Mouse (Mus musculus) lung, embryonic 14.5 days (tissue): ENCODE measurements around the gene Fam45a. TPM values are rescaled to one million over a fixed set of nuclear protein-coding genes. Genes with fewer than 3 reads are reported as not detected.

ENCODE experiments used
- ATAC-seq: fragments of 200-750 bp; cut with Nextera tagmentation; 2 replicates; pipeline ENCODE4 v1.8.0; 2017; ENCODE audit warnings: mild to moderate bottlenecking, moderate TSS enrichment, moderate library complexity; ENCODE audit not compliant: insufficient read depth
- DNase-seq: peaks from one replicate; pipeline ENCODE4 v3.0.0-alpha.2; 2015
- H3K27ac ChIP-seq: fragments of 300-500 bp; sonication (generic); 2 replicates; pipeline ENCODE4 v1.5.1; 2014; ENCODE audit warnings: low read depth, mild to moderate bottlenecking, moderate library complexity
- H3K27me3 ChIP-seq: fragments of 300-500 bp; sonication (generic); 2 replicates; pipeline ENCODE4 v1.6.1; 2014; ENCODE audit warnings: low read length, control low read depth; ENCODE audit not compliant: insufficient read depth
- H3K36me3 ChIP-seq: fragments of 300-500 bp; sonication (generic); 2 replicates; pipeline ENCODE4 v1.6.1; 2014; ENCODE audit warnings: control low read depth; ENCODE audit not compliant: insufficient read depth
- H3K4me1 ChIP-seq: fragments of 300-500 bp; sonication (generic); 2 replicates; pipeline ENCODE4 v1.6.1; 2014; ENCODE audit warnings: antibody characterized with exemption, control low read depth; ENCODE audit not compliant: insufficient read depth
- H3K4me2 ChIP-seq: fragments of 300-500 bp; sonication (generic); 2 replicates; pipeline ENCODE4 v1.6.1; 2014; ENCODE audit warnings: mild to moderate bottlenecking
- H3K4me3 ChIP-seq: fragments of 300-500 bp; sonication (generic); 2 replicates; pipeline ENCODE4 v1.5.1; 2014; ENCODE audit warnings: low read depth, low read length
- H3K9ac ChIP-seq: fragments of 300-500 bp; sonication (generic); 2 replicates; pipeline ENCODE4 v1.6.1; 2014
- H3K9me3 ChIP-seq: fragments of 300-500 bp; sonication (generic); 2 replicates; pipeline ENCODE4 v1.6.1; 2016; ENCODE audit warnings: low read depth, low read length, control low read depth
- CTCF ChIP-seq: IDR thresholded peaks from 2 replicates; pipeline ENCODE4 v1.5.1; 2016; ENCODE audit warnings: antibody characterized with exemption, low read depth
- WGBS: fragments of 180-500 bp; shearing (Covaris S2); extraction: QIAGEN DNeasy Blood & Tissue Kit; methylation state at CpG from one replicate; pipeline ENCODE4 v1.1.7; 2014; 5-methylcytosine and 5-hydroxymethylcytosine counted together
- polyA plus RNA-seq: library from polyadenylated mRNA; unstranded; fragments of >200 nt; fragmentation: Nextera tagmentation; extraction: Ambion mirVana; gene quantifications from 2 replicates; pipeline ENCODE4 v1.2.1, GENCODE M21; 2014

Gene Fam45a
- polyA plus RNA-seq, 1 experiment from 2014 or later: 31.3 TPM

DNA sequence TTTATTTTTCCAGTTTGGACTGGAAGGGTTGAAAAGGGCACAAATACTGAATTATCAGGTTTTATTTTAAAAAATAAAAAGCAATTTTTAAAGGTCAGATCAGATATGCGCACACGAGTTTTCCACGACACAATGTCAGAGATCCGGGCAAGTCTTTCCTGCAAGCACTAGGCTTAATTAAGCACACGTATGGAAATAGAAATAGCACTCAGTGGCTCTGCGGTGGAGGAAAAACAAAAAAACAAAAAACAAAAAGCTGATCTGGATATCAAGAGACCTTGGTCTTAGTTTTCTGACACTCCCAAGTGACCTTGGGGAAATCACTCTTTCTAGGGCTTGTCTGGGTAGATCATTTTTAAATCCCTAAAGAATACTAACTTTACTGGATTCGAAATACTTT lies 21.9 kb upstream of the Fam45a start:
- peak overlapping the region; percentile 96 for H3K9ac ChIP-seq
- TF ChIP-seq CTCF: no peak
- H3K4me3 ChIP-seq: peak overlapping the region; percentile 96
- H3K9me3 ChIP-seq: no peaks in the 10 kb centered on the region
- peak overlapping the region; percentile 99 for H3K27ac ChIP-seq
- H3K4me2 ChIP-seq: peak overlapping the region; percentile 89
- ATAC-seq: no peak
- no peaks in the 10 kb centered on the region for H3K27me3 ChIP-seq
- no peaks in the 10 kb centered on the region for H3K36me3 ChIP-seq
- H3K4me1 ChIP-seq: peaks cover 5% of the 10 kb centered on the region
- DNase-seq: peak; percentile 13
- WGBS: 1% methylated on average over 7 of the region's 7 CpGs

DNA sequence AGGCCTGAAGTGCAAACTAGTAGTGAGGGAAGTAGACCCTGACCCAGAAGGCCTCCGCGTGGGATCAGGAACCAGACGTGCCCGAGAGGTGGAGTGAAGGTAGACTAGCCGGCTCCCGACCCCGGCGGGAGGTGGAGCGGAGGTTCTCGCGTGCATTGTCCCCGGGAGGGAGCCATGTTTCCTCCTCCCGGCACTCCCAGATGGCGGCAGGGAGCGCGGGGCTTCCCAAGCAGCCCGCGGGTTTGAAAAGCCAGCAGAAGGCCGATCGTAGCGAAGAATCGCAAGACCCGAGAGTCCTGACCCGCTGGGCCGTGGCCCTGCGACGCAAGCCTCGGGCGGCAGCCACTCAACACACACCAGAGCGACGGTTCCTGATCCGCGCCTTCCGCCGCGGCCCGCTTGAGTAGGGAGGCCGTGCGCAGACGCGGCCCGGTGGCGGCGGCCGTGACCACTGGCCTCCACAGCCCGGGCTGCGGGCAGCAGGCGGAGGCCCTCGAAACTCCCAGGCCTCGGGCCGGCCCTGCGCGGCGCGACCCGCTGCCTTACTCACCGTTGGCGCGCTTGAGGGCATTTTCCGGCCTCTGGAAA lies 21.4 kb upstream of the Fam45a start:
- Histone ChIP-seq H3K27ac (peak overlapping the region; percentile 99), H3K36me3 (no peaks in the 10 kb centered on the region), H3K9me3 (no peaks in the 10 kb centered on the region), H3K27me3 (no peaks in the 10 kb centered on the region), H3K9ac (peak overlapping the region; percentile 96), H3K4me3 (peak overlapping the region; percentile 96), H3K4me1 (peaks cover 5% of the 10 kb centered on the region), H3K4me2 (peak overlapping the region; percentile 89)
- under 1% methylated on average over 59 of the region's 60 CpGs for WGBS
- DNase-seq (peak; percentile 56), ATAC-seq (peak; percentile 66)
- no peak for TF ChIP-seq CTCF

DNA sequence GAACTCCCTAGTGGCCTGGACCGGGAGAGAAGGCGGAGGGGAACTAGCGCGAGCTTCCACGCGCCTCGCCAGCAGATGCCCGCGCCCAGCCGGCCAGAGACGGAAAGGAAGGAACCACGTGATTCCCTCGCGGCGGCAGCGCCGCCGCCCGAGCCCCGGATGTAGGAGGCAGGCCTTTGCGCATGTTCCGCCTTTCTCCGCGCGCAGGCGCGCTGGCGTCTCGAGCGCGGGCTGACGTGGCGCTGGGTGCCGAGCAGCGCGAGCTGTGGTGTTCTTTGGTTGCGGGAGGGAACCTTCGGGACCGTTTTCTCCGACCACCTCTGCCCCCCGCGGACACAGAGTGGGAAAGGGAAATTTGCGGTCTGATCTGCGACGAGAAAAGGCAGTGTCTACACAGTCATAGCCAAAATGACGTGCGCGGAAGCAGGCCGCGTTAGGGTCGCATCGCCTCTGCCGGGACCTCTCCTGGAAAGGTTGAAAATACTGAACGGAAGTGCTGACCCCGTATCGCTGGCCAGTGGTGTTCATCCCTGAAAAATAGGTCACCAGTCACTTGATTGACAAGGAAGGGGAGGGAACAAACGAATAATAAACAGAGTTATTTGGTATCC lies 20.7 kb upstream of the Fam45a start, which contains the start of gene Eif3a:
Gene Eif3a, minus strand, starts transcription at position 108 of the 611 bp plus-strand sequence.
- ATAC-seq (peak; percentile 97), DNase-seq (peak; percentile 98)
- peak within 1 kb of the TSS; percentile 89 for H3K4me2 ChIP-seq
- H3K4me1 ChIP-seq: peaks cover 5% of the 10 kb centered on the region
- H3K9me3 ChIP-seq: no peaks in the 10 kb centered on the region
- WGBS: under 1% methylated on average over 57 of the region's 57 CpGs
- peak within 1 kb of the TSS; percentile 96 for H3K9ac ChIP-seq
- no peaks in the 10 kb centered on the region for H3K36me3 ChIP-seq
- peak within 1 kb of the TSS; percentile 96 for H3K4me3 ChIP-seq
- TF ChIP-seq CTCF: no peak
- peak within 1 kb of the TSS; percentile 99 for H3K27ac ChIP-seq
- no peaks in the 10 kb centered on the region for H3K27me3 ChIP-seq

DNA sequence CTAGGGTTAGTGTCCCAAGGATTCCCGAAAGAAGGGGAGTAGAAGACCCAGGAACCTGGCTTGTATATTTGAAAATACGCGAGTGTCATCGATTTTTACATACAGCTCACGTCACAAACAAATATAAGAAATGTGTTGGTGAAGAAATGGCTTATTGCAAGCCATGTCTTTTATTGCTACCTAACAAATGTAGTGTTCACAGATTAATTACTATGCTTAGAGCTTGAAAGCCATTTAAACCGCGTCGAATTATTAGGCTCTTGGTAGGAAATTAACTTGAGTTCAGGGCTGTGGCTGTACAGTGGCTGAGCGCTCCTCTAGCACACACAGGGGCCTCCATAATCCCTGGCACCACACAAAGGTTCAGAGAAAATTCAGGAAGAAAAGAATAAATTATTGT lies 20.2 kb upstream of the Fam45a start:
- H3K4me2 ChIP-seq: peak overlapping the region; percentile 89
- no peaks in the 10 kb centered on the region for H3K27me3 ChIP-seq
- DNase-seq (no peak), ATAC-seq (no peak; the same call in 1 of the 2 replicates)
- peaks cover 5% of the 10 kb centered on the region for H3K4me1 ChIP-seq
- WGBS: 11% methylated on average over 9 of the region's 9 CpGs
- peak overlapping the region; percentile 96 for H3K4me3 ChIP-seq
- peak overlapping the region; percentile 99 for H3K27ac ChIP-seq
- no peak for TF ChIP-seq CTCF
- H3K9ac ChIP-seq: peak overlapping the region; percentile 96
- H3K9me3 ChIP-seq: no peaks in the 10 kb centered on the region
- H3K36me3 ChIP-seq: no peaks in the 10 kb centered on the region

DNA sequence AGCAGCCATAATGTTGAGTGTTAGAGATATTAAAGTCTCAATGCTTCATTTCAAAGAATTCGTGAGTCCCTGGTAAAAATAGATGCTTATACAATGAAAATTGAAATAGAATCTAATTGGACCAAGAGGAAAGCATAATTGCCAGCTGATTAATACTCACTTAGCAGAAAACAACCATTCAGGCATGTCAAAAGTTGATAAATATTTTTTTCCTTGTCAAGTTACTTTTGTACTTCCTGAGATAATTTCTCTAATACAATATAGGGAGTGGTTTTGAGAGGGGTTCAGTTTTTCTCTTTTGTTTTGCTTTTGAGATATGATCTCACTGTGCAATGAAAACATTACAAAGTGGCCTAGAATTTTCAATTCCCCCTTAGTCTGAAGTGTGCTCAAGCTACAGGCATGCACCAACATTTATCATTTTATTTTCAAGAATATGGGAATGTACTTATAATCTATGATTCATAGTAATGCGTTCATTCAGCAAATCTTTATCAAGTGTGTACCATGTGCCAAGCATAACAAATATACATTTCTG lies 18.1 kb upstream of the Fam45a start:
- Histone ChIP-seq H3K4me2 (no peak overlapping the region), H3K27ac (no peak overlapping the region), H3K4me1 (peaks cover 3% of the 10 kb centered on the region), H3K9ac (no peak overlapping the region), H3K27me3 (no peaks in the 10 kb centered on the region), H3K9me3 (no peaks in the 10 kb centered on the region), H3K36me3 (no peaks in the 10 kb centered on the region), H3K4me3 (no peak overlapping the region)
- no peak for DNase-seq
- WGBS: 73% methylated on average over 2 of the region's 2 CpGs
- no peak for ATAC-seq
- no peak for TF ChIP-seq CTCF

DNA sequence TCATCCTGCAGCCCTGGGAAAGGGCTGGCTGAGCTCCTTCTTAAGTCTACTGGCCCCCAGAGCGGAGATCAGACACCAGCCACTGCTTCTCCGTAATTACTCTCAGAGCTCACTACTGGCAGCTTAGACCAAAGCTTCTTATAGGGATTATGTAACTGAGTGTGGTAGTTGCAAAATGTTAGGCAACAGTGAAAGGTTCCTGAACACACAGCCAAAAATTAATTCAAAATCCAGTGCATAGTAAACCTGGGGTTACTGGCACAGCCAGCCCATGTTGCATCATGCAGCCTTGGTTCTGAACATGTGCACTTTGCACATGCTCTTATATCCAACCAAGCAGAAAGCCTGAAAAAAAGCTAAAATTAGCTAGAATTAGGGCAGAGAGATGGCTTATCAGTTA lies 16.1 kb upstream of the Fam45a start:
- Histone ChIP-seq H3K4me2 (no peak overlapping the region), H3K36me3 (no peaks in the 10 kb centered on the region), H3K4me1 (peaks cover 3% of the 10 kb centered on the region; the same call in 1 of the 2 replicates), H3K27me3 (no peaks in the 10 kb centered on the region), H3K9ac (no peak overlapping the region), H3K9me3 (no peaks in the 10 kb centered on the region), H3K4me3 (no peak overlapping the region), H3K27ac (no peak overlapping the region)
- DNase-seq (no peak), ATAC-seq (no peak)
- 79% methylated on average over 2 of the region's 2 CpGs for WGBS
- no peak for TF ChIP-seq CTCF

DNA sequence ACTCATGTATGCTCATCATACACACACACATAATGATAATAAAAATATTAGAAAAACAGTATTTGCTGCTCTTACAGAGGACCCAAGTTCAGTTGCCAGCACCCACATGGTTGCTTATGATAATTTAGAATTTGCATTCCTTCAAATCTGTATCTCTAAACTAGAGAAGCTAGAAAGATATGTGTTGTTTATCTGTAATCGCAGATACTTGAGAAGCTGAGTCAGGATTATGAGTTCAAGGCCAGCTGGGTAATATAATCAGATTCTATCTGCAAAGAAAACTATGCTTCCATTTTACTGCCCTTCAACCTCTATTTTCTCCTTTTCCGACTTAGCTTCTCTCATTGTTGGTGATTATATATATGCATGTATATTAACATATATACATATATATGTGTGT lies 14.0 kb upstream of the Fam45a start:
- H3K4me1 ChIP-seq: no peaks in the 10 kb centered on the region
- no peak overlapping the region for H3K9ac ChIP-seq
- H3K36me3 ChIP-seq: no peaks in the 10 kb centered on the region
- TF ChIP-seq CTCF: no peak
- no peak overlapping the region for H3K4me3 ChIP-seq
- no peak overlapping the region for H3K27ac ChIP-seq
- DNase-seq (no peak), ATAC-seq (no peak)
- no peaks in the 10 kb centered on the region for H3K27me3 ChIP-seq
- whole genome bisulfite sequencing: 84% methylated on average over 2 of the region's 2 CpGs
- H3K9me3 ChIP-seq: no peaks in the 10 kb centered on the region
- H3K4me2 ChIP-seq: no peak overlapping the region
